Mouse (Mus musculus): ENCODE results near the gene Anxa7. TPM values are rescaled to one million over a fixed set of nuclear protein-coding genes. Genes with fewer than 3 reads are reported as not detected.

Anxa7 gene
- 10 to 100 TPM; 63.4 to 98.4 (median 72.4) TPM for polyA plus RNA-seq (2017; shearing (Covaris generic))

DNA sequence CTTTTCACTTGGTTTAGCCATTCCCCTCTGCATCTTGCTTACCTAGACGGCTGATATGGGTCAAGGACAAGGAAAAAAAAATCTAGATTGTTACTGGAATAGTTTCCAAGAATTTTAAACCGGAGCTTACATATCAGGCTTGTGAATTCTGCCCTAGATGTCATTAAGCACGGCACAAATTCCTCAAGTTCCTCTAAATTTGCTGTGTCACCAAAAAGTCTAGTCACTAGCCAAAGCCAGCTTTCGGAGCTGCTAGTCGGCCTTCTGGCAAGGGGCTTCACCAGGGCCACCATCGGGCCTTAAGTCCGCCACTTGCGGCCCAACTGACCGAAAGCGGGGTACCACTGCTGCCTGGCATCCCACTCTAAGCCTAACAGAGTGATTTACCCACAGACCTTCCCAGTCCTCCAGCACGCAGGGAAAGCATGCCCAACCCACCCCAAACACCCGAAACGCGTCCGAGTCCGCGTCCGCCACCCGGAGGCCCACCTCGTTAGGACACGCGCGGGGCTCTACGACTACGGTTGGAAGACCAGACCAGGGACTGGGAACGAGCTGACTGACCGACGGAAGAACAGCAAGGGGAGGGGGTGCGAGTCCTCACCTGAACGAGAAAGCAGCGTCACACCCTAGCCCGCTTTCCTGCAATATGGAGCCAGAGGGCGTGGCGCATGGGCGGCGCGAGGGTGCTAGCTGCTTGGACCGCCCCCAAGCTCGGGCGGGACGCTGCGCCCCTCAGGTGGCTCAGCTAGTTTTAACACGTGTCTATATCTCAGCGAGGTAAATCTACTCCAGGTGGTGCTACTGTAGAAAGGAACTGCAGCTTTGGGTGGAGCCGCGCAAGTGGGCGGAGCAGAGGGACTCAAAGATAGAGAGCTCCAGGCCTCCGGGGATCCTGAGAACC is at the start of gene Anxa7:
Gene Anxa7 (minus strand): TSS at position 843 of the 904 bp plus-strand sequence.
- peak; percentile 83 for ATAC-seq

- no peak for ATAC-seq
Observed at GRCm38 (mm10) chr14:20529643-20530042, 49.7 kb upstream of the Anxa7 start.

DNA sequence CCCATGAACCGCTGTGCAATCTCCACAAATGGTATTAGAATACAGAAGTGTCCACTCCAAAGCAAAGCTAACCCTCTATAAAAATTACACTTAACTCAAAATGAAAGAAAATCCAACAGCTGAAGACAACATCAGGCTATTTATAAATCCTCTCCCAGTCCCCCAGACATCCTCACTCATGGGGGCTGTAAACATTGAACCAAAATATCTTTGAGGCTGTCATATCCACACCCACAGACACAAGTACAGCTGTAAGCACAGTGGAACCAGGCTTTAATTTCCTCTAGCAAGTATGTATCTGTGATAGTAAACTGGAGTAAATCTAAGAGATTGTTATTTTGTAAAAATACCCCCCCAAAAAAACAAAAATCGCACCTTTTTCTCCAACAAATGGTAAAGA is 40.2 kb upstream of the Anxa7 start:
- no peak for ATAC-seq

DNA sequence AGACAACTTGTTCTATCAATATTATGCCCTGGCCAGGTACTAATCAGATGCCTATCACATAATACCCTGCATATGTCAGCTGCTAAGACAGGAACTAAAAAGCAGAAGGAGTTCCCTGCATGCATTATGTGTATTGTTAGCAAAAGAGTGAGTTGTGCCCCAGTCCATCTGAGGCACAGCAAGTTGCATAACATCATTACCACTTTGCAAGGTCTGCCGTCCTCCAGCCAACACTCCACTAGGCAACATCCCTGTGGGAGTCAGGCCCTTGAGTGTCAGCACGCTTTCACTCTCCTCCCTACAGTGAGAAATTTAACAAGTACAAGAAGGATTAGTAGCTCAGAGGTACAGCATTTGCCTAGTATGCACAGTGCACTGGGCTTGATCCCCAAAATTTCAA is 28.5 kb upstream of the Anxa7 start:
- no peak for ATAC-seq

GRCm38 (mm10) chr14:20502966-20503365 is 23.0 kb upstream of the Anxa7 start:
- peak; percentile 98 for ATAC-seq

- no peak for ATAC-seq
Observed at GRCm38 (mm10) chr14:20499982-20500381, 20.0 kb upstream of the Anxa7 start.

DNA sequence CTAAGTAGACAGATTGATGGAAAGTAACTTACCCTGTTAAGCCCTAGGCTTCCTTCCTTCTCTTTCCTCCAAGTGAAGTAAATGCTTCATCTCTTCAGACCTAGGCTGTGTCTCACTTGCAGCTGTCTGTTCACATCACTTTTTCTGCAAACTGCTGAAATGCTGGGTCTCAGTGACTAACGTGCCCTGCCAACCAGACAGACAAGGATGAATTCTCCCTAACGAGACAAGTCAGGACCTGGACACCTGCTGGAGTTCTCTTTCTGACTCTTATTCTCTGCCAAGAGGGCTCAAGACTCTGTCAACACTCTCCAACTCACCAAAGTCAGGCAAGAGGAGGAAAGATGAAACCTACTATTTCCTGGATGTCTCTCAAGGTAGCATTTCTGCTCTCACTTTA is 16.7 kb upstream of the Anxa7 start, which contains the start of gene Mss51:
Gene Mss51 (minus strand): TSS at position 299 of the 400 bp plus-strand sequence.
- no peak for ATAC-seq

DNA sequence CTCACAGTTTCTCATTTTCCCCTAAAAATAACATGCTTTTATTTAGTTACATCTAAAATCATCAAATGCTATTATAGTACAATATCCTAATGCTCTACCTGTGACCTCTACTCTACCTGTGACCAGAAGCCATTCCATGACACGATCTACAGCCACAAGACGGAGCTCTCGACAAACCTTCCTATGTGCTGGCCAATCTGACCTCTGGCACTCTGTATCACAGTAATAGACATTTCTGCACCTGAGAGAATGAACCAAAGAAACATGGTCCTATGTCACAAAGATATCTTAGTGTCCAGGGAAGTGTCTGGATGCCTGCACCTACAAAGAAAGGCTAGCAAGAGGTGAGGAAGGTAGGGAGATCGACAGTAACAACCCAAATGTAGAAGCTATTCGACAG is 6.1 kb upstream of the Anxa7 start:
- no peak for ATAC-seq

DNA sequence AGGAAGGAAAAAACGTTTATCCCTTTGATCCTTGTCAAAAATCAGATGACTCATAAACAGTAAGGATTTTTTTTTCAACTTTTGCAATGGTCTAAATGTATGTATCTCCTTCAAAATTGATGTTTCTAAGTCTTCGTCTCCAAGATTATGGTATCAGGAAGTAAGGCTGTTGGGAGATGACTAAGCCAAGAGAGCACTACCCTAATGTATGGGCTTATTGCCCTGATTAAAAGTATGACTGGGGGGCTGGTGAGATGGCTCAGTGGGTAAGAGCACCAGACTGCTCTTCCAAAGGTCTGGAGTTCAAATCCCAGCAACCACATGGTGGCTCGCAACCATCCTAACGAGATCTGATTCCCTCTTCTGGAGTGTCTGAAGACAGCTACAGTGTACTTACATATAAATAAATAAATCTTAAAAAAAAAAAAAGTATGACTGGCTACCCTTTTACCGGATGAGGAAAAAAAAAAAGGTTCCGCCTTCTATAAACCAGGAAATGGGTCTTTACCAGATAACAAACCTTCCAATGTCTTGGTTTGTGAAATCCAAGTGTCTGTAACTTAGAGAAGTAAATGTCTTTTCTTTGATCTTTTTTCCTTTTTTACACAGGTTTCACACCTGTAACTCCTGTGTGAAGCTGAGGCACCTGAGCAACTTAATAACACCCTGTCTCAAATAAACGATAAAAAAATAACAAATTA is 2.3 kb upstream of the Anxa7 start:
- ATAC-seq = no peak

DNA sequence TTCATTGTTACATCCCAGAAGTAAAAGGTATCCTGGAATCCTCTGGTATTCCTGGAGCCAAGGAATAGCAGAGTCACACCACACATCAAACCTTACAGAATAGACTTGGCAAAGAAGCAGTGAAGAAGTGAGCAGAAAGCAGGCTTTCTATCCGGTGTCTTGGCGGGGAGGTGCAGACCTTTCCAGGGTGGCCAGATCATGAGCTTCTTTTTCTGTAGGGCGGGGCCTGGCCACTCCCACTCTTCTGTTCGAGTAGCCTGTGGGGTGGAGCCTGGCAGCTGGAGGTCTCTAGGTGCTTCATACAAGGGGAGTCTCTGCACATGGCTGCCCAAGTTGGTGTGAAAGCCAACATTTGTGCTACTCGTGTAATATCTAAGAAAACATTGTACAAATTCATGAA is 1.3 kb upstream of the Anxa7 start:
- ATAC-seq = no peak

- peak; percentile 5 for ATAC-seq
Observed at GRCm38 (mm10) chr14:20480195-20480579, 254 bp upstream of the Anxa7 start.

DNA sequence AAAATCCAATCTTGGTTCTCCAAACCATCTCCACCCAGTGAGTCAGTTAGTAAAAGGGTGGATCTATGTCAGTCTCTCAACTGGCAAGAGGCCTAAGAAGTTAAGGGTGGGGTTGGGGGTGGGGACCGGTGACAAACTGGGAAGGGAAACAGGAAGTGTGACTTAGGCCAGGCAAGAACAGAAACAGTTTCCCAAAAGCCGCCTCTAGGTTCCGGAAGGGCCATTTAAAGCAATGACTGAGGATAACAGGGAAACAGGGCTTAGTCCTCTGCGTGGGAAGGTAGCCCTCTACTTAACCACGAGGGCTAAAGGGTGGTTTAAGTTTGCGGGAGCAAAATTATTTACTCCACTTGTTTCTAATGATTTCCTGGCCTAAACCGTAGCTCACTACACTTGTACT is 1.1 kb downstream of the Anxa7 start:
- ATAC-seq = no peak

- ATAC-seq = no peak
Observed at GRCm38 (mm10) chr14:20478385-20478784, 1.5 kb downstream of the Anxa7 start.

DNA sequence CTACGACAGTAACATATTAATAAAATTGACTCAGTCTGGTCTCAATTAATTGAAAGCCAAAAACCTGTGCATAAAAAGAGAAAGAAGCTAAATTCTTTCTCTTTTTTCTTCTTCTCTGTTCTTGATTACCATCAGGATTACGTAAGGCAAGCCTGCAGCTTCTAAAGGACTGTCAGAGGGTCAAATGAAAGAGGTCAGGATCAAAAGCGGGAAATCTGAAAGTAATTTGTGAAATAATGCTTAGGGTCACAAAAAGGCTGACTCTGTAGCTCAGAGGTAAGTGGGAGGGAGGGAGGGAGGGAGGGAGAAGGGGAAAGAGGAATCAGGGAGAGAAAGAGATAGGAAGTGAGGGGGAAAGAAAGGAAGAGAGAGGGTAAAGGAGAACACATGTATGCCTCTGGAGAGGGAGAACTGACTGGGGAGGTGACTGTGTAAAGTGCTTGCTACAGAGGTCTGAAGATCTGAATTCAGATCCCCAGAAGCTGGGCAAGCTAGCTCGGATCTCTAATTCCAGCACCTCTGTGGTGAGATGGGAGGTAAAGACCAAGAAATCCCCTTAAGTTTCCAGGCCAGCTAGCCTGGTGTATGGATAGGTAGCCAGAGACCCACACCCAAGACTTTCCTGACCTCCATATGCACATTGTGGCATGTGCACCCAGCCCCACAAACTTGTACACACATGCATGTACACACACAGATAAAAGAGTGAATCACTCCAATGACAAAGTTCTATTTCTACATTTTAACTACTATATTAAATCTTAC is 2.5 kb downstream of the Anxa7 start:
- ATAC-seq = no peak

GRCm38 (mm10) chr14:20460216-20460615 is 19.7 kb downstream of the Anxa7 start:
- no peak for ATAC-seq

- ATAC-seq = no peak
Observed at GRCm38 (mm10) chr14:20458378-20458777, 21.6 kb downstream of the Anxa7 start.

GRCm38 (mm10) chr14:20452929-20453328 is 27.0 kb downstream of the Anxa7 start:
- no peak for ATAC-seq

- ATAC-seq = no peak
Observed at GRCm38 (mm10) chr14:20451765-20452331, 28.1 kb downstream of the Anxa7 start, which contains the start of gene Cfap70. Cfap70 (minus strand) TSS chr14:20452226.

GRCm38 (mm10) chr14:20451302-20451701 is 28.6 kb downstream of the Anxa7 start:
- no peak for ATAC-seq

GRCm38 (mm10) chr14:20447209-20447608 is 32.7 kb downstream of the Anxa7 start:
- ATAC-seq = no peak

DNA sequence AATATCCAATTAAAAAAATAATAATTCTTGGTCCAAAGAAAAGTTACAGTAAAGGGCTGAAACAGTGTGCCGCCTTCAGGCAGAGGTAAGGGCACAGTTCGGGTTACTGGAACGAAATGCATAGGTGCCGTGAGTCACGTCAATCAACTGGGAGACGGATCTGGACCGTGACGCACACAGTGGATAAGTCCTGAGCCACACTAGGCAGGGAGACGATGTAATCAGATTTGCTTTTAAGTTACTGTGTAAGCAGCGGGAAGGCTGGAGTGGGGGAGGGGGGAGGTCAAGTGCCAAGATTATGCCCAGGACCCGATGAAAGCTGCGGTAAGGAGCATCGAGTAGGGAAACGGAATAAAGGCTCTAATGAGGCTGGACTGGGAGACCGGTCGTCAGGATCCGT is 37.7 kb downstream of the Anxa7 start:
- no peak for ATAC-seq

DNA sequence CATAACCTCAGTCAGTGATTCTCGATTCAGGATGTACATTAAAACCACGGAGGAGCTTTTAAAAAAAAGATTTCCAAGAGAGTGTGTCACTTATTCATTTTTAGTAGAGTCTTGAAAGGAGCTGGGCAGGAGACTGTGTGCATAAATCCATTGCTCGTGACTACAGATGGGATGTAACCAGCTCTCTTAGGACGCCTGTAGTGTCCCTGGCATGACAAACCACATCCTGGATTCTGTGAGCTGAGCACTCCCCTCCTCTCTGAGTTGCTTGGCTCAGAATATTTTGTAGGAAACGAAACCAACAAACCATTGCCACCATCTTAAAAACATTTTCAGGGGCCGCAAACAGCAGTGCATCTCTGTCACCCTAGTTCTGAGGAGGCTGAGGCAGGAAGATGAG is 43.0 kb downstream of the Anxa7 start:
- ATAC-seq = no peak

GRCm38 (mm10) chr14:20432420-20432819 is 47.5 kb downstream of the Anxa7 start:
- no peak for ATAC-seq

Measured in inflammation-experienced regulatory T-cells, adult 6 months (primary cell).